Comparison of ENCODE assay signal across 8 mouse cellular contexts in genomic region chr11:59880031-59880430, GRCm38 (mm10). TPM values are rescaled to one million over a fixed set of nuclear protein-coding genes. Genes with fewer than 3 reads are reported as not detected.
DNase-seq lines count a peak whose midpoint lies in the region; ATAC-seq and TF ChIP-seq lines count a peak whose summit lies in the region.

No protein-coding gene starts in this region.

- no peak overlapping the region for H3ac ChIP-seq in C2C12 (ENCODE audit: control insufficient read depth, insufficient read length, low read depth)

- peak; percentile 88 for DNase-seq in brain, adult 2 months (ENCODE audit: low read depth, low spot score)
- peak; percentile 87 for DNase-seq in heart, embryonic 10.5 days (ENCODE audit: low spot score)
- DNase-seq in splenic B cell, adult 2 months (ENCODE audit: low read depth, low spot score), result peak; percentile 80

- H3K27me3 ChIP-seq in C2C12 (ENCODE audit: control insufficient read depth, insufficient read depth, insufficient read length), result no peaks in the 10 kb centered on the region
- H3K27me3 ChIP-seq in heart, embryonic 10.5 days (ENCODE audit: insufficient read depth, poor library complexity, severe bottlenecking), result no peaks in the 10 kb centered on the region
- H3K27me3 ChIP-seq in kidney, embryonic 15.5 days, result no peaks in the 10 kb centered on the region; the same call in 1 of the 2 replicates
- H3K27me3 ChIP-seq in limb, embryonic 15.5 days, result no peaks in the 10 kb centered on the region
- no peaks in the 10 kb centered on the region for H3K27me3 ChIP-seq in splenic B cell, adult 2 months (ENCODE audit: control insufficient read depth, insufficient read depth, low read length, poor library complexity, severe bottlenecking)

- peak; percentile 81 for ATAC-seq in kidney, embryonic 15.5 days (replicated peaks; ENCODE audit: low FRiP score)
- ATAC-seq in limb, embryonic 15.5 days (ENCODE audit: insufficient number of reproducible peaks, low FRiP score, low TSS enrichment, low read depth), result 0 out of 2 replicates have a peak, but pooled peaks have one; percentile 45
- peak; percentile 38; the same call in 1 of the 2 replicates for ATAC-seq in monocyte, adult 5-6 weeks (replicated peaks; ENCODE audit: insufficient number of reproducible peaks, low FRiP score, low TSS enrichment, poor library complexity, severe bottlenecking)

- no peaks in the 10 kb centered on the region for H3K4me1 ChIP-seq in embryonic fibroblast, embryonic 13.5 days (ENCODE audit: control insufficient read depth, insufficient read depth, low read length)
- peaks cover 16% of the 10 kb centered on the region for H3K4me1 ChIP-seq in heart, embryonic 10.5 days
- peaks cover 6% of the 10 kb centered on the region; the same call in 1 of the 2 replicates for H3K4me1 ChIP-seq in kidney, embryonic 15.5 days
- no peaks in the 10 kb centered on the region for H3K4me1 ChIP-seq in limb, embryonic 15.5 days

- no peak overlapping the region for H3K27ac ChIP-seq in embryonic fibroblast, embryonic 13.5 days (ENCODE audit: insufficient read depth, low read length)
- peak overlapping the region; percentile 65 for H3K27ac ChIP-seq in heart, embryonic 10.5 days
- no peak overlapping the region for H3K27ac ChIP-seq in kidney, embryonic 15.5 days
- H3K27ac ChIP-seq in limb, embryonic 15.5 days, result no peak overlapping the region

- H3K9ac ChIP-seq in kidney, embryonic 15.5 days, result no peak overlapping the region
- H3K9ac ChIP-seq in limb, embryonic 15.5 days, result no peak overlapping the region

- H3K36me3 ChIP-seq in C2C12 (ENCODE audit: control insufficient read depth, insufficient read depth), result peaks cover 4% of the 10 kb centered on the region
- peaks cover 35% of the 10 kb centered on the region for H3K36me3 ChIP-seq in heart, embryonic 10.5 days
- peaks cover 27% of the 10 kb centered on the region for H3K36me3 ChIP-seq in kidney, embryonic 15.5 days
- peaks cover 33% of the 10 kb centered on the region for H3K36me3 ChIP-seq in limb, embryonic 15.5 days
- peaks cover 3% of the 10 kb centered on the region; the same call in 1 of the 2 replicates for H3K36me3 ChIP-seq in splenic B cell, adult 2 months (ENCODE audit: control insufficient read depth, insufficient read depth, low read length, poor library complexity, severe bottlenecking)

- 30% methylated on average over 2 of the region's 2 CpGs for WGBS in heart, embryonic 10.5 days
- 23% methylated on average over 2 of the region's 2 CpGs for WGBS in kidney, embryonic 15.5 days
- 32% methylated on average over 2 of the region's 2 CpGs for WGBS in limb, embryonic 15.5 days

- TF ChIP-seq POLR2A in embryonic fibroblast, embryonic 13.5 days (IDR thresholded peaks at IDR 0.05; ENCODE audit: low read depth, low read length), result no peak

- H3K79me3 ChIP-seq in C2C12 (ENCODE audit: low read depth), result no peaks in the 10 kb centered on the region

- no peak overlapping the region for H3K4me3 ChIP-seq in C2C12 (ENCODE audit: insufficient read depth, poor library complexity, severe bottlenecking)
- no peak overlapping the region for H3K4me3 ChIP-seq in embryonic fibroblast, embryonic 13.5 days (ENCODE audit: insufficient read depth, low read length)
- no peak overlapping the region for H3K4me3 ChIP-seq in heart, embryonic 10.5 days
- no peak overlapping the region for H3K4me3 ChIP-seq in kidney, embryonic 15.5 days (replicated peaks)
- no peak overlapping the region for H3K4me3 ChIP-seq in limb, embryonic 15.5 days

- H3K9me3 ChIP-seq in heart, embryonic 10.5 days, result no peaks in the 10 kb centered on the region
- no peaks in the 10 kb centered on the region for H3K9me3 ChIP-seq in kidney, embryonic 15.5 days (replicated peaks)
- H3K9me3 ChIP-seq in limb, embryonic 15.5 days, result no peaks in the 10 kb centered on the region

- peak; percentile 47 for TF ChIP-seq CTCF in C2C12 (IDR thresholded peaks at IDR 0.05; ENCODE audit: control insufficient read depth, insufficient read depth, insufficient read length)
- TF ChIP-seq CTCF in embryonic fibroblast, embryonic 13.5 days (IDR thresholded peaks at IDR 0.05; ENCODE audit: borderline replicate concordance, insufficient read depth, low read length), result peak; percentile 57

- no peak overlapping the region for H3K4me2 ChIP-seq in kidney, embryonic 15.5 days
- H3K4me2 ChIP-seq in limb, embryonic 15.5 days, result no peak overlapping the region

- H3K79me2 ChIP-seq in C2C12 (ENCODE audit: control insufficient read depth, insufficient read depth), result no peaks in the 10 kb centered on the region

TF ChIP-seq in C2C12, 6 proteins besides CTCF, POLR2A, EP300 and RAD21:
- TF ChIP-seq FOSL1 (IDR thresholded peaks at IDR 0.05; ENCODE audit: insufficient read depth, low read length, poor library complexity, severe bottlenecking) (no peak), MYOG (IDR thresholded peaks at IDR 0.05; ENCODE audit: control insufficient read depth, extremely low read depth, insufficient read length) (no peak), USF1 (IDR thresholded peaks at IDR 0.05; ENCODE audit: low read depth) (no peak), CEBPB (IDR thresholded peaks at IDR 0.05; ENCODE audit: low read depth) (no peak), MAX (IDR thresholded peaks at IDR 0.05) (no peak), MYOD1 (IDR thresholded peaks at IDR 0.05; ENCODE audit: control insufficient read depth, insufficient read length, low read depth) (no peak)

RNA-seq across cellular contexts. Expression of gene Cops3, which starts 40.4 kb away (rescaled TPM):
- 69.0 TPM for polyA plus RNA-seq in C2C12 (2012; fragmentation: generic; extraction: Trizol)
- polyA plus RNA-seq in embryonic fibroblast, embryonic 13.5 days (2011; ENCODE audit: insufficient read length, low read depth, missing spikeins), result 118 and 141 TPM in 2 replicates
- polyA plus RNA-seq in heart, embryonic 10.5 days (2016; fragmentation: Nextera tagmentation; extraction: Ambion mirVana), result 192 and 210 TPM in 2 replicates
- 206 and 213 TPM in 2 replicates for polyA plus RNA-seq in kidney, embryonic 15.5 days (2015; fragmentation: Nextera tagmentation; extraction: Ambion mirVana)
- polyA plus RNA-seq in limb, embryonic 15.5 days (2015; fragmentation: Nextera tagmentation; extraction: Ambion mirVana), result 177 and 178 TPM in 2 replicates
- 92.3 to 107 TPM (median 102 TPM) in 3 replicates for total RNA-seq in monocyte, adult 5-6 weeks (2017)

RNA-seq across cellular contexts. Expression of gene Nt5m, which starts 40.8 kb away (rescaled TPM):
- polyA plus RNA-seq in C2C12 (2012; fragmentation: generic; extraction: Trizol), result 19.4 TPM
- 13.1 and 15.3 TPM in 2 replicates for polyA plus RNA-seq in embryonic fibroblast, embryonic 13.5 days (2011; ENCODE audit: insufficient read length, low read depth, missing spikeins)
- polyA plus RNA-seq in heart, embryonic 10.5 days (2016; fragmentation: Nextera tagmentation; extraction: Ambion mirVana), result 39.4 and 39.9 TPM in 2 replicates
- 37.9 and 42.8 TPM in 2 replicates for polyA plus RNA-seq in kidney, embryonic 15.5 days (2015; fragmentation: Nextera tagmentation; extraction: Ambion mirVana)
- 39.0 and 39.4 TPM in 2 replicates for polyA plus RNA-seq in limb, embryonic 15.5 days (2015; fragmentation: Nextera tagmentation; extraction: Ambion mirVana)
- 7.0 to 8.1 TPM (median 7.1 TPM) in 3 replicates for total RNA-seq in monocyte, adult 5-6 weeks (2017)
